Mouse (Mus musculus): Measurements from ENCODE around the gene Tmbim4. TPM values are rescaled to one million over a fixed set of nuclear protein-coding genes. Genes with fewer than 3 reads are reported as not detected.

The Tmbim4 gene
- polyA plus RNA-seq, 1 experiment from 2014 or later = 412 TPM

- DNase-seq (ENCODE audit: low spot score) = no peak
- ATAC-seq (replicated peaks; ENCODE audit: low FRiP score, low read depth) = no peak
- peaks cover 16% of the 10 kb centered on the region for H3K36me3 ChIP-seq (ENCODE audit: insufficient read depth, low read length)
- TF ChIP-seq CTCF (IDR thresholded peaks at IDR 0.05; ENCODE audit: low read depth) = no peak
- no peak overlapping the region for H3K9ac ChIP-seq (ENCODE audit: low read depth, low read length)
- H3K4me3 ChIP-seq (replicated peaks; ENCODE audit: low read depth, low read length) = no peak overlapping the region
- no peak overlapping the region for H3K4me2 ChIP-seq (ENCODE audit: low read length)
- H3K27me3 ChIP-seq (ENCODE audit: insufficient read depth, low read length) = no peaks in the 10 kb centered on the region
- WGBS = 87% methylated on average over 10 of the region's 10 CpGs
- no peaks in the 10 kb centered on the region for H3K9me3 ChIP-seq (replicated peaks; ENCODE audit: low read length)
- no peaks in the 10 kb centered on the region for H3K4me1 ChIP-seq (replicated peaks; ENCODE audit: insufficient read depth, low read length)
- H3K27ac ChIP-seq = no peak overlapping the region
Measured at GRCm38 (mm10) chr10:120218996-120219395, 17.6 kb downstream of the Tmbim4 start.

- Histone ChIP-seq H3K27me3 (ENCODE audit: insufficient read depth, low read length) (no peaks in the 10 kb centered on the region), H3K4me1 (replicated peaks; ENCODE audit: insufficient read depth, low read length) (no peaks in the 10 kb centered on the region), H3K9ac (ENCODE audit: low read depth, low read length) (no peak overlapping the region), H3K27ac (peak overlapping the region; percentile 31; the same call in 1 of the 2 replicates), H3K9me3 (replicated peaks; ENCODE audit: low read length) (no peaks in the 10 kb centered on the region), H3K36me3 (ENCODE audit: insufficient read depth, low read length) (peaks cover 16% of the 10 kb centered on the region), H3K4me2 (ENCODE audit: low read length) (no peak overlapping the region), H3K4me3 (replicated peaks; ENCODE audit: low read depth, low read length) (no peak overlapping the region)
- WGBS = 78% methylated on average over 14 of the region's 14 CpGs
- TF ChIP-seq CTCF (IDR thresholded peaks at IDR 0.05; ENCODE audit: low read depth) = no peak
- ATAC-seq (replicated peaks; ENCODE audit: low FRiP score, low read depth) = no peak
- DNase-seq (ENCODE audit: low spot score) = no peak
Measured at GRCm38 (mm10) chr10:120219578-120220359, 18.4 kb downstream of the Tmbim4 start.

- no peak overlapping the region for H3K4me3 ChIP-seq (replicated peaks; ENCODE audit: low read depth, low read length)
- no peak overlapping the region for H3K9ac ChIP-seq (ENCODE audit: low read depth, low read length)
- H3K9me3 ChIP-seq (replicated peaks; ENCODE audit: low read length) = no peaks in the 10 kb centered on the region
- no peaks in the 10 kb centered on the region for H3K27me3 ChIP-seq (ENCODE audit: insufficient read depth, low read length)
- 66% methylated on average over 7 of the region's 7 CpGs for WGBS
- H3K36me3 ChIP-seq (ENCODE audit: insufficient read depth, low read length) = peaks cover 15% of the 10 kb centered on the region
- TF ChIP-seq CTCF (IDR thresholded peaks at IDR 0.05; ENCODE audit: low read depth) = no peak
- H3K4me2 ChIP-seq (ENCODE audit: low read length) = no peak overlapping the region
- no peaks in the 10 kb centered on the region for H3K4me1 ChIP-seq (replicated peaks; ENCODE audit: insufficient read depth, low read length)
- DNase-seq (ENCODE audit: low spot score) (no peak), ATAC-seq (replicated peaks; ENCODE audit: low FRiP score, low read depth) (no peak)
- H3K27ac ChIP-seq = no peak overlapping the region
Measured at GRCm38 (mm10) chr10:120220776-120221175, 19.4 kb downstream of the Tmbim4 start.

GRCm38 (mm10) chr10:120226871-120227661 is 25.7 kb downstream of the Tmbim4 start, which contains the start of gene Llph:
Llph (plus strand) TSS chr10:120227070.
- peak within 1 kb of the TSS; percentile 89 for H3K9ac ChIP-seq (ENCODE audit: low read depth, low read length)
- TF ChIP-seq CTCF (IDR thresholded peaks at IDR 0.05; ENCODE audit: low read depth) = no peak

GRCm38 (mm10) chr10:120231718-120232117 is 30.3 kb downstream of the Tmbim4 start:
- H3K4me1 ChIP-seq (replicated peaks; ENCODE audit: insufficient read depth, low read length) = peaks cover 6% of the 10 kb centered on the region; the same call in 1 of the 2 replicates
- DNase-seq (ENCODE audit: low spot score) (peak; percentile 79), ATAC-seq (replicated peaks; ENCODE audit: low FRiP score, low read depth) (no peak)
- peak; percentile 86 for TF ChIP-seq CTCF (IDR thresholded peaks at IDR 0.05; ENCODE audit: low read depth)
- WGBS = 40% methylated on average over 5 of the region's 5 CpGs
- no peak overlapping the region for H3K4me2 ChIP-seq (ENCODE audit: low read length)
- no peak overlapping the region for H3K4me3 ChIP-seq (replicated peaks; ENCODE audit: low read depth, low read length)
- H3K9me3 ChIP-seq (replicated peaks; ENCODE audit: low read length) = no peaks in the 10 kb centered on the region
- H3K9ac ChIP-seq (ENCODE audit: low read depth, low read length) = no peak overlapping the region
- no peak overlapping the region for H3K27ac ChIP-seq
- no peaks in the 10 kb centered on the region for H3K27me3 ChIP-seq (ENCODE audit: insufficient read depth, low read length)
- H3K36me3 ChIP-seq (ENCODE audit: insufficient read depth, low read length) = peaks cover 18% of the 10 kb centered on the region

More at GRCm38 (mm10) chr10:120226871-120227661, 25.7 kb downstream of the Tmbim4 start, which contains the start of gene Llph:
- DNase-seq (ENCODE audit: low spot score) (peak; percentile 93), ATAC-seq (replicated peaks; ENCODE audit: low FRiP score, low read depth) (peak; percentile 93)
- Histone ChIP-seq H3K27ac (peak within 1 kb of the TSS; percentile 68), H3K27me3 (ENCODE audit: insufficient read depth, low read length) (no peaks in the 10 kb centered on the region), H3K4me1 (replicated peaks; ENCODE audit: insufficient read depth, low read length) (peaks cover 6% of the 10 kb centered on the region; the same call in 1 of the 2 replicates), H3K4me2 (ENCODE audit: low read length) (peak within 1 kb of the TSS; percentile 64), H3K4me3 (replicated peaks; ENCODE audit: low read depth, low read length) (peak within 1 kb of the TSS; percentile 100), H3K36me3 (ENCODE audit: insufficient read depth, low read length) (peaks cover 18% of the 10 kb centered on the region), H3K9me3 (replicated peaks; ENCODE audit: low read length) (no peaks in the 10 kb centered on the region)
- WGBS = under 1% methylated on average over 57 of the region's 57 CpGs

- DNase-seq (ENCODE audit: low spot score) (peak; percentile 89), ATAC-seq (replicated peaks; ENCODE audit: low FRiP score, low read depth) (peak; percentile 55)
- Histone ChIP-seq H3K4me3 (replicated peaks; ENCODE audit: low read depth, low read length) (no peak overlapping the region), H3K36me3 (ENCODE audit: insufficient read depth, low read length) (peaks cover 15% of the 10 kb centered on the region), H3K9ac (ENCODE audit: low read depth, low read length) (no peak overlapping the region), H3K27ac (no peak overlapping the region), H3K4me2 (ENCODE audit: low read length) (peak overlapping the region; percentile 29), H3K27me3 (ENCODE audit: insufficient read depth, low read length) (no peaks in the 10 kb centered on the region), H3K9me3 (replicated peaks; ENCODE audit: low read length) (no peaks in the 10 kb centered on the region), H3K4me1 (replicated peaks; ENCODE audit: insufficient read depth, low read length) (no peaks in the 10 kb centered on the region)
- TF ChIP-seq CTCF (IDR thresholded peaks at IDR 0.05; ENCODE audit: low read depth) = peak; percentile 91
- 25% methylated on average over 18 of the region's 18 CpGs for WGBS
Measured at GRCm38 (mm10) chr10:120233655-120234367, 32.4 kb downstream of the Tmbim4 start.

All from kidney, postnatal 0 days (tissue).